Mouse (Mus musculus) E14TG2a.4 (cell line): ENCODE data around the gene Ppef2.

ENCODE experiments used
- H3K27me3 ChIP-seq: 2 replicates; pipeline ENCODE4 v1.6.1; 2014; ENCODE audit warnings: low read length, control low read depth; ENCODE audit not compliant: insufficient read depth
- H3K36me3 ChIP-seq: 2 replicates; pipeline ENCODE4 v1.6.1; 2014; ENCODE audit warnings: low read length, control low read depth; ENCODE audit not compliant: insufficient read depth
- H3K4me1 ChIP-seq: replicated peaks from 2 replicates; pipeline ENCODE4 v1.6.1; 2014; ENCODE audit warnings: low read depth, low read length, control low read depth
- H3K4me3 ChIP-seq: replicated peaks from 2 replicates; pipeline ENCODE4 v1.5.1; 2014; ENCODE audit warnings: mild to moderate bottlenecking, low read length
- H3K9me3 ChIP-seq: 2 replicates; pipeline ENCODE4 v1.6.1; 2014; ENCODE audit warnings: low read length, control low read depth
- CTCF ChIP-seq: conservative IDR thresholded peaks from 2 replicates; pipeline ENCODE4 v1.5.1; 2014; ENCODE audit warnings: low read length
- NANOG ChIP-seq: IDR thresholded peaks from 2 replicates; pipeline ENCODE4 v1.6.1; 2014; ENCODE audit warnings: borderline replicate concordance, low read length, mixed read lengths
- POU5F1 ChIP-seq: IDR thresholded peaks from 2 replicates; pipeline ENCODE4 v1.6.1; 2014; ENCODE audit warnings: low read length, borderline replicate concordance

The Ppef2 gene

GRCm38 (mm10) chr5:92212231-92212630 lies 43.8 kb downstream of the Ppef2 start:
- Histone ChIP-seq H3K36me3 (no peaks in the 10 kb centered on the region), H3K4me3 (no peak overlapping the region), H3K4me1 (peaks cover 2% of the 10 kb centered on the region; the same call in 1 of the 2 replicates), H3K27me3 (no peaks in the 10 kb centered on the region), H3K9me3 (no peaks in the 10 kb centered on the region)
- TF ChIP-seq CTCF (no peak), POU5F1 (no peak), NANOG (no peak)

- no peaks in the 10 kb centered on the region for H3K27me3 ChIP-seq
- no peaks in the 10 kb centered on the region for H3K4me1 ChIP-seq
- no peaks in the 10 kb centered on the region for H3K36me3 ChIP-seq
- no peak for TF ChIP-seq NANOG
- TF ChIP-seq POU5F1 = no peak
- no peak for TF ChIP-seq CTCF
- no peaks in the 10 kb centered on the region for H3K9me3 ChIP-seq
- H3K4me3 ChIP-seq = no peak overlapping the region
Measured at GRCm38 (mm10) chr5:92210205-92210604, 45.9 kb downstream of the Ppef2 start.

GRCm38 (mm10) chr5:92206121-92206520 lies 50.0 kb downstream of the Ppef2 start:
- no peaks in the 10 kb centered on the region for H3K27me3 ChIP-seq
- peaks cover 35% of the 10 kb centered on the region for H3K36me3 ChIP-seq
- H3K4me1 ChIP-seq = no peaks in the 10 kb centered on the region
- H3K4me3 ChIP-seq = no peak overlapping the region
- TF ChIP-seq CTCF (no peak), NANOG (no peak), POU5F1 (no peak)
- no peaks in the 10 kb centered on the region for H3K9me3 ChIP-seq

GRCm38 (mm10) chr5:92205706-92206105 lies 50.4 kb downstream of the Ppef2 start:
- H3K4me3 ChIP-seq = no peak overlapping the region
- H3K4me1 ChIP-seq = no peaks in the 10 kb centered on the region
- no peaks in the 10 kb centered on the region for H3K9me3 ChIP-seq
- H3K27me3 ChIP-seq = no peaks in the 10 kb centered on the region
- peaks cover 39% of the 10 kb centered on the region for H3K36me3 ChIP-seq
- no peak for TF ChIP-seq POU5F1
- TF ChIP-seq CTCF = no peak
- no peak for TF ChIP-seq NANOG

- Histone ChIP-seq H3K4me3 (no peak overlapping the region), H3K36me3 (peaks cover 45% of the 10 kb centered on the region), H3K4me1 (no peaks in the 10 kb centered on the region), H3K27me3 (no peaks in the 10 kb centered on the region), H3K9me3 (no peaks in the 10 kb centered on the region)
- TF ChIP-seq CTCF (no peak), POU5F1 (no peak), NANOG (no peak)
Measured at GRCm38 (mm10) chr5:92205184-92205583, 50.9 kb downstream of the Ppef2 start.

- Histone ChIP-seq H3K9me3 (no peaks in the 10 kb centered on the region), H3K36me3 (peaks cover 52% of the 10 kb centered on the region), H3K4me3 (no peak overlapping the region), H3K4me1 (no peaks in the 10 kb centered on the region), H3K27me3 (no peaks in the 10 kb centered on the region)
- no peak for TF ChIP-seq CTCF
- TF ChIP-seq POU5F1 = no peak
- TF ChIP-seq NANOG = no peak
Measured at GRCm38 (mm10) chr5:92204162-92205036, 51.7 kb downstream of the Ppef2 start.

DNA sequence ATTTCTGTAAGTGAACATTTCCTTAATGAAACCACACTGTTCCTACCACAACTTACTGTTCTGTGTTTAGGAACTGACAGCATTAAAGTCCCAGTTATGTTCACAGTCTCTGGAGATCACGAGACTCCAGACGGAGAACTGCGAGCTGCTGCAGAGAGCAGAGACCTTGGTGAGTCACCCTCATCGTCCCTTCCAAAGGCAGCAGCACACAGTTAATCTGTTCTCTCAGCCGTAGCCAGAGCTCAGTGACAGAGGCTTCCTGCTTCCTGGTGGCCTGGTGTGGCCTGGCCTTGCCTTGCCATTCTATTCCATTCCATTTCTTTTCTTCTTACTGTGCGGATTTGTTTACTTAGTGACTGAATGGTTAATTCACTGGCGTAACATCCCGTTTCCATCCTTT lies 57.8 kb downstream of the Ppef2 start:
- Histone ChIP-seq H3K27me3 (no peaks in the 10 kb centered on the region), H3K4me1 (no peaks in the 10 kb centered on the region), H3K9me3 (no peaks in the 10 kb centered on the region), H3K36me3 (peaks cover 96% of the 10 kb centered on the region), H3K4me3 (no peak overlapping the region)
- TF ChIP-seq CTCF (no peak), NANOG (no peak), POU5F1 (no peak)

DNA sequence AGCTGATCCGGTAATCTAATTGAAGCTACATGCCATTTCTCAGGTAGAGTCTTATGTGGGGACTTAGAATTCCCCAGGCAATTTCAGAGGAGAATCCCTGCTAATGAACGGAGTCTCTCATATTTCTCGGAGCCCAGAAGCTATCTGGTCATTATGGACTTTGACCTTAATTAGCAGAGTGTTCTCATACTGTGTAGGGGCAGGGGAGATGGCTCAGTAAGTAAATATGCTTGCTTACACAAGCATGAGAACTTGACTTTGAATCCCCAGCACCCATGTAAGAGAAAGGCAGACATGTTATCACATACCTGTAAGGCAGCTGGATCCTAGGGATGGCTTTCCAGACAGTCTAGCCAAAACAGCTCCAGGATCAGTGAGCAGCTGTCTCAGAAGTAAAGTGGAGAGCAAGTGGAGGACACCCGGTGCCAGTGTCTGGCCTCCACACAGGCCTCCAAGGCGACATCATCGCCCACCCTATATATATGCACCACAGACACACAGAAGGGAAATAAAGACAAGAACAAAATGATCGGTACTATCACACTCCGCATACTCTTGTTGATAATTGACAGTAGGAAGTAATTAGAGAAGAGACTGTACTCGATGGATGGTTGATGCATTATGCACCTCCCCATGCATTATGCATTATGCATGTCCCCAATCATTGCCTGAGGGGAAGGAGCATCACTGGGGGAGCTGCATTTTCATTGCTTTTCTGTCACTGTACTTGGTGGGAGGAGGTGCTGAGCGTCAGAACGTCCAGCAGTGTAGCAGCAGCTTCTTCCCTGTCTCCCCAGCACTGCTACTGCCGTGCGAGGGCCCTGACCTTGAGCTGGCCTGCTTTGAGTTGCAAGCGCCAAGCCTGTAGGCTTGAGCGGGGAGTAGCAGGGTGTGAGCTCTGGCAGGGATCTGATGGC lies 58.9 kb downstream of the Ppef2 start:
- H3K36me3 ChIP-seq = peaks cover 97% of the 10 kb centered on the region
- TF ChIP-seq POU5F1 = no peak
- TF ChIP-seq NANOG = no peak
- no peak for TF ChIP-seq CTCF
- H3K27me3 ChIP-seq = no peaks in the 10 kb centered on the region
- H3K4me3 ChIP-seq = no peak overlapping the region
- H3K4me1 ChIP-seq = no peaks in the 10 kb centered on the region
- H3K9me3 ChIP-seq = no peaks in the 10 kb centered on the region
